Mouse (Mus musculus): ENCODE data around the gene Bco2. TPM values are rescaled to one million over a fixed set of nuclear protein-coding genes. Genes with fewer than 3 reads are reported as not detected.

Bco2 gene
- polyA plus RNA-seq, 1 experiment from 2014 or later: 0.20 TPM

DNA sequence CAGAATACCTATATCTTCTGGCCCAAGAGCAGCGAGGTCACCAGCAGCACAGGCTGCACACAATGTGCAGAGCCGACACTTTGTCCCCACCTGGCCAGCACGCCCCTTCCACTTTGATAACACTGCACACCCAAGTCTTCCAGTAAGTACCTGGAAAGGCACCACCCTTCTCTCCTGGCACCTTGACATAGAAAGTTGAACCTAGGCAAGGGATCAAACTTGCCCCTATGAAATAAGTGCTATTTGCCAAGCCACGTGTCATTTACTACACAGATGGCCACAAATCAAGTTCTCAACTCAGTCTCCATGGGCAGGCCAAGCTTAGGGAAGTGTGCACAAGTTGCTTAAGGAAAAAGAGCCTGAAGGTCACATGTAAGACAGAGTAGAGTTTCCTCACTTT, 32.0 kb upstream of the Bco2 start:
- no peak for ATAC-seq (ENCODE audit: borderline replicate concordance, extremely low read depth, low FRiP score, low TSS enrichment)
- no peaks in the 10 kb centered on the region for H3K27me3 ChIP-seq
- H3K4me2 ChIP-seq: no peak overlapping the region
- no peak overlapping the region for H3K4me3 ChIP-seq
- 56% methylated on average over 4 of the region's 4 CpGs for WGBS
- H3K36me3 ChIP-seq: no peaks in the 10 kb centered on the region
- H3K4me1 ChIP-seq: no peaks in the 10 kb centered on the region
- no peak overlapping the region for H3K9ac ChIP-seq
- no peak overlapping the region for H3K27ac ChIP-seq
- no peaks in the 10 kb centered on the region for H3K9me3 ChIP-seq

DNA sequence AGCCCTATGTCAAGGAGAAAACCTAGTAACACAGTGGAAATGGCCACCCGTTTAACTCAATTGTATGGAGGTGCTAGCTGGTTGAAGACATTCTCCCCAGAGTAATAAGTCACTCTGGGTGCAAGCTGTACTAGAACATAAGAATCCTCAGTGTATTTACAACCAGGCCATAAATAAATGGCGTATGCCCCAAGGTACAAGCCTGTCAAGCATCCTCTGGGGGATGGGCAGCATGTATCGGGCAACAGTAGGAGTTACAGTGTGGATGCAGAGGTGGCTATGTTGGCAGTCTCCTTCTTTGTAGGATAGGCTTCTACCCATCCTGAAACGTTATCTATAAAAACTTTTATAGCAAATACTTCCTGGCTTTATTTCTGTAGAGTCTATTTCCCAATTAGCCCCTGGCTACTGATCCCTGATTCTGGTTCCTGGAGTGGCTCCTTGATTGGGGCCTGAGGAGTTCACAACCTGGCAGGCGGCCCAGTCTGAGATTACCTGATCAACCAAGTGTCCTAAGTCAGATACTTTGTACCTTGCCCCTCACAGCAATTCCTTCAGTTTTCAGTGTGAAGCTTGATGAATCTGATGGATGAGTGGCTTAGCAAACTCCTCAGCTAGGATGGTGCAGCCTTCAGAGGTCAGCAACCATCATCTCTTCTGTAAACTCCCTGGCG, 30.3 kb upstream of the Bco2 start:
- Histone ChIP-seq H3K9ac (no peak overlapping the region), H3K36me3 (no peaks in the 10 kb centered on the region), H3K9me3 (no peaks in the 10 kb centered on the region), H3K27me3 (no peaks in the 10 kb centered on the region), H3K4me1 (no peaks in the 10 kb centered on the region), H3K27ac (no peak overlapping the region), H3K4me2 (no peak overlapping the region), H3K4me3 (no peak overlapping the region)
- ATAC-seq (ENCODE audit: borderline replicate concordance, extremely low read depth, low FRiP score, low TSS enrichment): no peak
- 74% methylated on average over 6 of the region's 6 CpGs for WGBS

- H3K4me2 ChIP-seq: no peak overlapping the region
- no peak overlapping the region for H3K9ac ChIP-seq
- ATAC-seq (ENCODE audit: borderline replicate concordance, extremely low read depth, low FRiP score, low TSS enrichment): no peak
- no peaks in the 10 kb centered on the region for H3K27me3 ChIP-seq
- H3K9me3 ChIP-seq: no peaks in the 10 kb centered on the region
- H3K4me3 ChIP-seq: no peak overlapping the region
- H3K27ac ChIP-seq: no peak overlapping the region
- WGBS: 26% methylated on average over 4 of the region's 4 CpGs
- no peaks in the 10 kb centered on the region for H3K4me1 ChIP-seq
- H3K36me3 ChIP-seq: no peaks in the 10 kb centered on the region
Measured at GRCm38 (mm10) chr9:50580370-50580769, 25.4 kb upstream of the Bco2 start.

DNA sequence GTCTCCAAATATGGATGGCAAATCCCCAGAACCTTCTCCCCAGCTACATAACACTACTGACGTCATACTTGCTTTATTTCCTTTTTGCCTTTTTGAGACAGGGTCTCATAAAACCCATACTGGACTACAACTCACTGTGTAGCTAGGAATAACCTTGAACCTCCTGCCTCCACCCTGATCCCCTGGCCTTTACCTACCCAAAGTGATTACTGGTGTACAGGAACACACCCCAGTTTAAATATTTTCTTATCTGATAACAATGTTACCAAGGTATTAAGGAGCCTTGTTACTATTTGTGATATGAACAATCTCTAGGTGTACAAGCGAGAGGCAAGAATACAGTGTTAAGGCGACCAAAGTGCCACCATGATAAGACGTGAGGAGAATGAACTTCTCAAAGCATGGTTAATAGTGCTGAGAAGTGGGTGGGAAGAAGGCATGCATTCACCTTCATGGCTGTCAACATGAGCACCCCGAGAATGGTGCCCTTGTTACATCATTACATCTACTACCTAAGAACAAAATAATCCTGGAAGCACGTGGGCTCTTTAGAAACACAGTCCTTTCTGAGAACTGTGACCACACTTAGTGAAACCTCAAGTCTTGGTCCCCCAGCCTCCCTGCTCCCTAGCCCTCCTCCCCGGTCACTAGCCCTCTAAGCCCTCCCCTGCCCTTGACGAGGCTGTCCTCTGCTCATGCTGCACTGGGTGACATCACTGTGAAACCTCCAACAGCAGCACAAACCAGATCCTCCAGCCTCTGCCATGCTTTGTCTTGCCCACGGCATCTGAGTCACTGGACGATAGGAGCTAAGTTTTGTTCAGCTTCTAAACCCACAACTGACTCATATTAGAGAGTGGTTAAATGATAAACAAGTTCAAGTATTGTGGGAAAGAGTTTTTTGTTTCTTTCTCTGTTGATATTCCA, 14.9 kb upstream of the Bco2 start:
- no peaks in the 10 kb centered on the region for H3K36me3 ChIP-seq
- H3K4me1 ChIP-seq: no peaks in the 10 kb centered on the region
- H3K9me3 ChIP-seq: no peaks in the 10 kb centered on the region
- no peaks in the 10 kb centered on the region for H3K27me3 ChIP-seq
- no peak for ATAC-seq (ENCODE audit: borderline replicate concordance, extremely low read depth, low FRiP score, low TSS enrichment)
- no peak overlapping the region for H3K4me2 ChIP-seq
- no peak overlapping the region for H3K27ac ChIP-seq
- H3K4me3 ChIP-seq: no peak overlapping the region
- no peak overlapping the region for H3K9ac ChIP-seq
- 63% methylated on average over 10 of the region's 10 CpGs for WGBS

GRCm38 (mm10) chr9:50567881-50568280, 12.9 kb upstream of the Bco2 start:
- no peaks in the 10 kb centered on the region for H3K27me3 ChIP-seq
- no peak overlapping the region for H3K9ac ChIP-seq
- ATAC-seq (ENCODE audit: borderline replicate concordance, extremely low read depth, low FRiP score, low TSS enrichment): no peak
- no peak overlapping the region for H3K27ac ChIP-seq
- no peaks in the 10 kb centered on the region for H3K4me1 ChIP-seq
- no peak overlapping the region for H3K4me2 ChIP-seq
- H3K36me3 ChIP-seq: no peaks in the 10 kb centered on the region
- 92% methylated on average over 2 of the region's 2 CpGs for WGBS
- no peaks in the 10 kb centered on the region for H3K9me3 ChIP-seq
- no peak overlapping the region for H3K4me3 ChIP-seq

GRCm38 (mm10) chr9:50567372-50567771, 12.4 kb upstream of the Bco2 start:
- no peaks in the 10 kb centered on the region for H3K27me3 ChIP-seq
- H3K4me2 ChIP-seq: no peak overlapping the region
- H3K36me3 ChIP-seq: no peaks in the 10 kb centered on the region
- no peak overlapping the region for H3K27ac ChIP-seq
- H3K4me1 ChIP-seq: no peaks in the 10 kb centered on the region
- ATAC-seq (ENCODE audit: borderline replicate concordance, extremely low read depth, low FRiP score, low TSS enrichment): no peak
- 82% methylated on average over 4 of the region's 4 CpGs for WGBS
- H3K4me3 ChIP-seq: no peak overlapping the region
- no peak overlapping the region for H3K9ac ChIP-seq
- H3K9me3 ChIP-seq: no peaks in the 10 kb centered on the region

GRCm38 (mm10) chr9:50565940-50566339, 11.0 kb upstream of the Bco2 start:
- Histone ChIP-seq H3K4me1 (no peaks in the 10 kb centered on the region), H3K9ac (no peak overlapping the region), H3K27ac (no peak overlapping the region), H3K4me2 (no peak overlapping the region), H3K9me3 (no peaks in the 10 kb centered on the region), H3K36me3 (no peaks in the 10 kb centered on the region), H3K4me3 (no peak overlapping the region), H3K27me3 (no peaks in the 10 kb centered on the region)
- 29% methylated on average over 4 of the region's 4 CpGs for WGBS
- ATAC-seq (ENCODE audit: borderline replicate concordance, extremely low read depth, low FRiP score, low TSS enrichment): no peak

- Histone ChIP-seq H3K4me1 (no peaks in the 10 kb centered on the region), H3K27ac (no peak overlapping the region), H3K9me3 (no peaks in the 10 kb centered on the region), H3K27me3 (no peaks in the 10 kb centered on the region), H3K9ac (no peak overlapping the region), H3K36me3 (no peaks in the 10 kb centered on the region), H3K4me2 (no peak overlapping the region), H3K4me3 (no peak overlapping the region)
- ATAC-seq (ENCODE audit: borderline replicate concordance, extremely low read depth, low FRiP score, low TSS enrichment): no peak
- WGBS: 64% methylated on average over 7 of the region's 7 CpGs
Measured at GRCm38 (mm10) chr9:50565173-50565572, 10.2 kb upstream of the Bco2 start.

DNA sequence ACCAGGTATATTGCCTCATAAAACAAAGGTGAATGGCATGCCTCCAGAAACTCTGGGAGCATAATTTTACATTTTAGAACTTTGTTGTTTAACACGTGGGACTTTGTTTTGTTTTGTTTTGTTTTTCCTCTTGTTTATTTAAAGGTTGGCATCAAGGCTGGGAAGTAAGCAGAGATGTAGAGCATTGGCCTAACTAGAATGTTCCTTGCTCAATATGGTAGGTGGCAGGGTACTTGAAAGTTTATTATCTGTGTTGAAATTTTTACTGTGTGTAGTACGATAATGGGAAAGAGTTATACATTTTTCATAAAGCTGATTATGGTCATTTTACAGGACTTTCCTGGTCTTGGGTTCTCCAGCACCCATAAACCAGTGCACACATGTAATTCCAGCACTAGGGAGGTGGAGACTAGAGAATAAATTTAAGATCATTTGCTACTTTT, 7.0 kb upstream of the Bco2 start:
- H3K9ac ChIP-seq: no peak overlapping the region
- no peak overlapping the region for H3K4me3 ChIP-seq
- H3K4me2 ChIP-seq: no peak overlapping the region
- no peaks in the 10 kb centered on the region for H3K36me3 ChIP-seq
- H3K9me3 ChIP-seq: no peaks in the 10 kb centered on the region
- no peaks in the 10 kb centered on the region for H3K4me1 ChIP-seq
- no peak for ATAC-seq (ENCODE audit: borderline replicate concordance, extremely low read depth, low FRiP score, low TSS enrichment)
- 79% methylated on average over 2 of the region's 2 CpGs for WGBS
- H3K27me3 ChIP-seq: no peaks in the 10 kb centered on the region
- H3K27ac ChIP-seq: no peak overlapping the region

DNA sequence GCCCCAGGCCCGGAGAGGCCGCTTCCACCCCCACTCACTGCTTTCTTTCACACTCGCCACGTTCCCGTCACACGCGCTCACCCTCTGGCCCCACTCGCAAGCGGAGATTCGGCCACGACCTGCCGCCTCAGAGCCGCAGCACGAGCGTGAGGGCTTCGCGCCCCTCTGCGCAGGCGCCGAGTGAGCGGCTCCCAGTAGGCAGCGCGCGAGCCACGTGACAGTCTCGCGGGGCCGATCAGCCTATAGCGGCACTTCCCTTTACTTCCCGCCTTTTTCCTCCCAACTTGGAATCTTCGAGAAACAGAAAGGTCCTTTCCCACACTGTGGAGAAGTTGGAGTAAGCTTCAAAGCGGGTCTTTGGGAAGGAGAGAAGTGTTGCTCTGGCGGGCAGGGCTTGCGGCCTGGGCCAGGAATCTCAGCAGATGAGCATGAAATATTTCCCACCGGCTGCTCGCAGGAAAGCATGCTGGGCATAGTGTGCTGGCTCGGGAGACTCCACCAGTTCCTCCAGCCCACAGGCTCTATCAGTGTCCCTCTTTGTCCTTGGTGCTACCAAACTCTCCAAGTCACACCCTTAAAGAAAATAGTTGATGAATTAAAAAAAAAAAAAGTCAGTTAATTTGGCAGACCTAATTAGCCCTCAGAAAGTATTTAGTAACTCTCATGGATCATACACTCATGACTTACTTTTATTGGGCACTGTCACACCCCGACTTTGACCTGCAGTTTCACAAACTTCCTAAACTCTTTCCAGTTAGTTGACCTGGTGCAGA, 6.3 kb upstream of the Bco2 start, which contains the start of gene Tex12:
Tex12 (minus strand) TSS at position 181 of the 773 bp plus-strand sequence.
- Histone ChIP-seq H3K36me3 (no peaks in the 10 kb centered on the region), H3K4me3 (no peak within 1 kb of the TSS), H3K27me3 (no peaks in the 10 kb centered on the region), H3K27ac (no peak within 1 kb of the TSS), H3K4me2 (no peak within 1 kb of the TSS), H3K9ac (no peak within 1 kb of the TSS), H3K4me1 (no peaks in the 10 kb centered on the region), H3K9me3 (no peaks in the 10 kb centered on the region)
- ATAC-seq (ENCODE audit: borderline replicate concordance, extremely low read depth, low FRiP score, low TSS enrichment): no peak
- 84% methylated on average over 38 of the region's 38 CpGs for WGBS

DNA sequence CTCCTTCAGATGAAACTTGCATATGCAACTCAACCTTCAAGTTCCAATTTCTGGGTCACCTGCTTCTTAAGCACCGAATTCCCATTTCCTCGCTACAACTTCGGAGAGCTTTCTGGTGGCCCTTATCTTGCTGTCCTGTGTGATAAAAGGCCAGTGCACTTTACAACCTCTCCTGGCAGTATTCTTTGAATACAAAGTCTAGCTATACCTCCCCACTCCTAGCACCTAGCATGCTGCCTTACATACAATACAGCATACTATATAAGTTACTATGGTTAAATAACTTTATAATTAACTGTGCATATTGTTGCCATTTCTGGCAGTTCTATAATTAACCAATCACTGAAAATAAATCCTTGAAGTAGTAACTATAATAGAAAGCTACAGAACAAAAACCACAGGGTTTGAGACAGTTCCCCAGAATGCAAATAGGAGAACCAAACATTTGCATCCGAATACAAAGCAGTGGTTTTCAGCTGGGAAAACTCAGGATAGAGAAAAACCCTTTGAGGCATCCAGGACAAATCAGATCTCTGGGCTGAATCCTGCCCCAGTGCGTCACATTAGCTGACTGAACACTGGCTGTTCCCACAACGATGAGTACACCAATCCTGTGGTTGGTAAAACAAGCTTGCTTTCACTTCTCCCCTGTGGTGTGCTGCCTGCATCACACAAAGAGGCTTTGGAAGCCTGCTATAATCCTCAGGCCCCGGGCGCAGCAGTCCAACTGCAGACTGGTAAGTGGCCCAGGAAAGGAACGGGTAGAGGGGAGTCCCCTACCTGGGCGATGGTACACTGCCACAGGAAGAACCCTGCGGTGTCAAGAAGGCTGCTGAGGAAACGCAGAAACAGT, 514 bp downstream of the Bco2 start, which contains the start of gene Il18:
Il18 (plus strand) TSS at position 587 of the 853 bp plus-strand sequence.
- no peak within 1 kb of the TSS for H3K9ac ChIP-seq
- 34% methylated on average over 12 of the region's 12 CpGs for WGBS
- H3K27me3 ChIP-seq: no peaks in the 10 kb centered on the region
- 0 out of 2 replicates have a peak within 1 kb of the TSS, but pooled peaks have one; percentile 8 for H3K4me2 ChIP-seq
- H3K9me3 ChIP-seq: no peaks in the 10 kb centered on the region
- H3K4me3 ChIP-seq: no peak within 1 kb of the TSS
- no peaks in the 10 kb centered on the region for H3K36me3 ChIP-seq
- no peaks in the 10 kb centered on the region for H3K4me1 ChIP-seq
- H3K27ac ChIP-seq: no peak within 1 kb of the TSS
- ATAC-seq (ENCODE audit: borderline replicate concordance, extremely low read depth, low FRiP score, low TSS enrichment): no peak
